Mouse (Mus musculus): ENCODE data around the gene Prmt1.

Gene Prmt1

DNA sequence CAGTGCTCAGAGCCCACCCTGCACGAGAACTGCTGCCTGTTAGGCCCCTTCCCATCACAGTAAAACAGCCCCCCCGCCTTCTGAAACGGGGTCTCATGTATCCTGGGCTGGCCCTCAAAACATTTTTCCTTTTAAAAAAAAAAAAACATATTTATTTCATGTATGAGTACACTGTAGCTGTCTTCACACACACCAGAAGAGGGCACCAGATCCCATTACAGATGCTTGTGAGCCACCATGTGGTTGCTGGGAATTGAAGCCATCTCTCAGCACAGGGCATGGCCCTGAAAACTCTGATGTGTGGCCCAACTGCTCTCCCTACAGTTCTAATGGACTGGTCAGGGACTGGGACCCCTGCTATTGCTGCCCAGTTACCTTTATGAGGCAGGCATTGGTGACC lies 8.1 kb downstream of the Prmt1 start:
- no peak for DNase-seq (ENCODE audit: low spot score)

- no peak for DNase-seq (ENCODE audit: low spot score)
Observed at GRCm38 (mm10) chr7:44975117-44975419, 11.3 kb downstream of the Prmt1 start.

GRCm38 (mm10) chr7:44974383-44975116 lies 11.8 kb downstream of the Prmt1 start, which contains the start of gene Cpt1c:
TSS of gene Cpt1c (minus strand) at chr7:44974851.
- peak; percentile 85 for DNase-seq (ENCODE audit: low spot score)

GRCm38 (mm10) chr7:44973415-44974130 lies 12.8 kb downstream of the Prmt1 start:
- DNase-seq (ENCODE audit: low spot score): no peak

GRCm38 (mm10) chr7:44971142-44971541 lies 15.2 kb downstream of the Prmt1 start:
- no peak for DNase-seq (ENCODE audit: low spot score)

DNA sequence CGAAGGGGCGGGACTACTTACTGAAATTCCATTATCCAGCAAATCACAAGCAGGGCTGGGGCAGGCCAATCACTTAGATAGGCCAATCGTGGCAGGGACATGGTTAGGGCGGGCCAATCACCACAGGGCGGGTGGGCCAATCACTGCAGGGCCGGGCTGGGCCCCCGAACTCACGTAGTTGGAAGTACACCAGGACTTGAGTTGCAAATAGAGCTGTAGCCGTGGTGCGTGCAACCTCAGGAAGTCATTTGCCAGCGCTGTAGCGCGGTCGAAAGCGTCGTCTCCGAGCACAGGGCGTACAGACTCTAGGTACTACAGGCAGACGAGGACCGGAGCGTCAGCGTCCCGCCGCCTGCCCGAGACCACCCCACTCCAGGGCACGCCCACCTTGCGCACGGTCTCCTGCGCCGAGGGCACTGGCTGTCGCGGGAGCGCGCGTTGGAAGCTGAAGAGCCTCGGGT lies 16.1 kb downstream of the Prmt1 start:
- peak; percentile 90 for DNase-seq (ENCODE audit: low spot score)

GRCm38 (mm10) chr7:44966638-44967037 lies 19.7 kb downstream of the Prmt1 start:
- DNase-seq (ENCODE audit: low spot score): no peak

DNA sequence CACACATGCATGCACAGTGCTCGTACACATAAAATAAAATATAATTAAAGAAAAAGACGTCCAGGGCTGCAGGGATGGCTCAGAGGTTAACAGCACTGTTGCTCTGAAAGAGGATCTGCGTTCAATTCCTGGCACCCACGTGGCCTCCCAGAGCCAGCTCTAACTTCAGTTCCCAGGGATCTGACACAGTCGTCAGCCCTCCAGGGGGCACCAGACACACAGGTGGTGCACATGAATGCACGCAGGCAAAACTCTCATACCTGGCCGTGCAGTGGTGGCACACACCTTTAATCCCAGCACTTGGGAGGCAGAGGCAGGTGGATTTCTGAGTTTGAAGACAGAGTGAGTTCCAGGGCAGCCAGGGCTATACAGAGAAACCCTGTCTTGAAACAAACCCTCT lies 20.4 kb downstream of the Prmt1 start:
- no peak for DNase-seq (ENCODE audit: low spot score)

DNA sequence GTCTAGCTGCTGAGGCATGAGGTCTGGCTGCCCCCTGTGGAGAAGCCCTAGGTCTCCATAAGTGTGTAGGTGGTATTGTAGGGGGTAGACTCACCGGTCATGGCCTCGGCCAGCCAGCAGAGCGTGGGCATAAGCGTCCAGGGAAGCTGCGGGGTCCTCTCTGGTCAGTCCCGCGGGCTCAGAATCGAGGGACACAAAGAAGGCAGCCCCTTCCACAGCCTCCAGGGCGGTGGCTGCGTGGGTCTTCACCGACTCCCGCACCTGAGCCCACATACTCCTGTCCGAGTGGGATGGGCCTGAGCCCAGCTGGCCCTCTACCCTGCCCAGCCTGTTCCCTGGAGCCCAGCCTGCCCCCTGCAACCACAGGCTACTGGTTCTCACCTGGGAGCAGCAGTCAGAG lies 21.4 kb downstream of the Prmt1 start:
- DNase-seq (ENCODE audit: low spot score): no peak

DNA sequence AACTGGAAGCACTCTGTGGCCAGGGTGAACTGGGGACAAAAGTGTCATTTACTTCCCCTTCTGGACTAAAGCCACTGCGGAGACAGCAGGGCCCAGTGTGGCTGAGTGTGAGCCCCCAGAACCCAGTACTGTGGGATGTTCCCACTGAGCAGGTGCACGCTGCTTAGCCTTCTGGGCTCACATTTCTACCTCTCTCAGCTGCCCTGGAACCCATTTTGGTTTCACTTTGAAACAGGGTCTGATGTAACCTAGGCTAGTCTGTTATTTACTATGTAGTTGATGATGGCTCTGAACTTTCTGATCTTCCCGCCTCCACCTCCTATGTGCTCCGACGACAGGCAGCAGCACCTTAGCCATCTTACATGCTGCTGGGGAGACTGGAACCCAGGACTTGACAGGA lies 23.5 kb downstream of the Prmt1 start:
- no peak for DNase-seq (ENCODE audit: low spot score)

GRCm38 (mm10) chr7:44962337-44962736 lies 24.0 kb downstream of the Prmt1 start:
- DNase-seq (ENCODE audit: low spot score): no peak

GRCm38 (mm10) chr7:44960512-44960910 lies 25.9 kb downstream of the Prmt1 start:
- peak; percentile 4 for DNase-seq (ENCODE audit: low spot score)

GRCm38 (mm10) chr7:44959874-44960511 lies 26.4 kb downstream of the Prmt1 start:
- no peak for DNase-seq (ENCODE audit: low spot score)

DNA sequence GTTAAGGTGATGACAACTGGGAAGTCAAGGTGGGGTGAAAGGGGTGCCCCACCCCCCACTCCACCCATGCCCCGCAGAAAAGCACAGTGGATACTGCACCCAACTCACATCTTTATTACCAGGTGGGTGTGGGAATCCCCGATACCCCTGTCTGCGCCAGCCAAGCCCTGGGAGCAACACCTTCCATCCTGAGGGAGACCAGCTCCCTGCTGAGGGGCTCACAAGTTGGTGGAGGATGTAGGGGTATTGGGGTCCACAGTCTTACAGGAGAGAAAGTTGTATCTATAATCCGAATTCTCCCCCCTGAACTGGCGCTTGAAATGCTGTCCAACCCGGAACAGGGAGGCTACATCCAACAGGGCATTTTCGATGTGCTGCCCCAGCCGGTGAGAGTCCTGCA lies 27.1 kb downstream of the Prmt1 start:
- no peak for DNase-seq (ENCODE audit: low spot score)

DNA sequence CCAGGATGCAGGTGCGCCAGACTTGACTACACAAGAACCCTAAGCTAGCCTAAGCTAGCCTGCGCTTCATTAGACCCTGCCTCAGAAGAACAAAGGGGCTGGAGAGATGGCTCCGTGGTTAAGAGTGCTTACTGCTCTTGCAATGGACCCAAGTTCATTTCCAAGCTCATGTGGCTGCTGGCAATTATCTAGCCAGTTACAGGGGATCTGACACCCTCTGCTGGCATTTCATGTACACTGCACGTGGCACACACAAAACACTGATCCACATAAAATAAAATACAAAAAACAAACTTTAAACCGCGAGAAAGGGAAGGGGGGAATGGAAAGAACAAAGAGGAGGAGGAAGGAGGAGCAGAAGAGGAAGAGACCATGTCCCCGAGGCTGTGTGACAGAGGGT lies 28.2 kb downstream of the Prmt1 start:
- DNase-seq (ENCODE audit: low spot score): no peak

DNA sequence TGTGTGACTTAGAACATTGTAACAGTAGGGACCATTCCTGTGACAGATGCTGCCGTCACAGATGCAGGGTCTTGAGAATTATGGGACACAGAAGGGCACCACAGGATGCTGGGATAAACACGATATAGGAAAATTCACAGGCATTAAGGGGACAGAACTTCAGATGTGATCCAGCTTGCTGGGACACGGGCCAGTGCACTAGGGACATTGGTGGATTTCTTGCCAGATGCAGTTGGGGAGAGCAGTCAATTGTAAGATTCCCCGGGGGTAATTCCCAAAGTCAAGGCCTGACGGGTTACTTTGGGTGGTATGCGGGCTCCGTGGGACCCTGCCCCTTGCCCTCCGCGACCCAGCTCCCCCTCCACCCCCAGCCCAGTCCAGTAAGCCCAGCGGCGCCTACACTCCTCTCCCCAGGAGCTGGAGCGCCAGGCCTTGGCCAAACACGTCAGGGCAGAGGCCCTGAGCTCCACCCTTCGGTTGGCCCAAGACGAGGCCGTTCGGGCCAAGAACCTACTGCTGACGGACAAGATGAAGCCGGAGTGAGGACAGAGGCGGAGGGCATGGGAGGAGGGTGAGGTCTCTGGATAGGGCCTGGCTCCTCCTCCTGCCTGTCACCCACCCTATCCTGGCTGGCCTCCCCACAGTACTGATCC lies 29.1 kb downstream of the Prmt1 start:
- DNase-seq (ENCODE audit: low spot score): peak; percentile 56

DNA sequence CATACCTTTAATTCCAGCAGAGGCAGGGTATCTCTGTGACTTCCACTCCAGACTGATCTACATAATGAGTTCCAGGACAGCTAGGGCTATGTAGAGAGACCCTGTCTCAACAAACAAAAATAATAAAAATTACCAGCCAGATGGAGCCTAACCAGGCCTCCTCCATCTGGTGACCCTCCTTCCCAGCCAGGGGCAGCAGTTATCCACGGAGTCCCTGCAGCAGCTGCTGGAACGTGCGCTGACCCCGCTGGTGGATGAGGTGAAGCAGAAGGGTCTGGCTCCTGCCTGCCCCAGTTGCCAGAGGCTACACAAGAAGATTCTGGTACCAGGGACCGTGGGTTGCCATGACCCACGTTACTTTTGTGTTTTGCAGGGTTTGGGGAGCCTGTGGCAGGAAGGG lies 30.1 kb downstream of the Prmt1 start:
- no peak for DNase-seq (ENCODE audit: low spot score)

GRCm38 (mm10) chr7:44955628-44956027 lies 30.7 kb downstream of the Prmt1 start:
- no peak for DNase-seq (ENCODE audit: low spot score)

DNA sequence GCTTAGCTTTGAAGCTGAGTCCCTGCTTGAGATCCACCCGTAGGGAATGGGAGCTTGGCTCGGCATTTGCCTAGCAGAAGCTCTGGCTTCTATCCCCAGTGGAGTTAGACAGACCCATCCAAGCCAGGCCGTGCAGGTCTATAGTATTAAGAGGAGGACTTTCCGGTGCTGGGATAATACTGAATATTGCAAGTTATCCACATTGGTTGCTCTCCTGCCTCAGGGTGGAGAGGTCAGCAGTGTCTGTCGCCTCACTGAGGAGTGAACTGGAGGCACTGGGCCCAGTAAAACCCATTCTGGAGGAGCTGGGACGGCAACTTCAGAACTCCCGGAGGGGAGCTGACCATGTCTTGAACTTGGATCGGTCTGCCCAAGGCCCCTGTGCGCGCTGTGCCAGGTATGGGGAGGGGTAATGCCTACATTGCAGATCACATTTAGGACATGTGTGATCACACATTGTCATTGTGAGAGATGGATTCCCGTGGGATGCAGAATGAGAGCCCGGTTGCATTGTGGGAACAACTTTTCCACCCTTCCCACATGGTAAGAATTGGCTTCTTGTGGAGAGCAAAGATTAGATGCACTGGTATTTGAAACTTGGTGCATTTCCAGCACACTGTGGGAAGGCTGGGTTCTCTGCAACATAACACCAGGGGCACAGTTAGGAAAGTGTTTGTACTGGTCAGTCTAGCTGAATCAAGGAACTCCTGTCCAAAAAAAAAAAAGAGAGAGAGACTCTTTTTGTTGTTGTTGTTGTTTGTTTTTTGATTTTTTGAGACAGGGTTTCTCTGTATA lies 32.1 kb downstream of the Prmt1 start:
- no peak for DNase-seq (ENCODE audit: low spot score)

DNA sequence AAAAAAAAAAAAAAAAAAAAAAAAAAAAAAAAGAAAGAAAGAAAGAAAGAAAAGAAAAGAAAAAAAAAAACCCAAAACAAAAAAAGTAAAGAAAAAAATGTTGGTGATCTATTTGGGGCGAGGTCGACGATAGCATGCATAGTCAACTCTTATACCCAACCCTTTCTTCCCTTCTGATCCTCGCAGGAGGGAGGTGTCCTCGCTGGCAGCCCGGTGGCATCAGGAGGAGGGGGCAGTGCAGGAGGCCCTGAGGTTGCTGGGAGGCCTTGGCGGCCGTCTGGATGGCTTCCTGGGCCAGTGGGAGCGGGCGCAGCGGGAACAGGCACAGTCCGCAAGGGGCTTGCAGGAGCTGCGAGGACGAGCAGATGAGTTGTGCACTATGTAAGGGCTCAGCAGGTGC lies 32.8 kb downstream of the Prmt1 start:
- DNase-seq (ENCODE audit: low spot score): no peak

- DNase-seq (ENCODE audit: low spot score): peak; percentile 93
Observed at GRCm38 (mm10) chr7:44952611-44953306, 33.6 kb downstream of the Prmt1 start.
